Mouse (Mus musculus) heart, embryonic 15.5 days (tissue): ENCODE measurements around the gene Acot3. TPM values are rescaled to one million over a fixed set of nuclear protein-coding genes. Genes with fewer than 3 reads are reported as not detected.

Experiments used
- ATAC-seq: fragments of 200-750 bp; cut with Nextera tagmentation; replicated peaks from 2 replicates; pipeline ENCODE4 v1.8.0; 2017; ENCODE audit warnings: low read depth, moderate TSS enrichment; ENCODE audit not compliant: insufficient number of reproducible peaks, insufficient read depth, low FRiP score
- H3K27ac ChIP-seq: fragments of 300-500 bp; sonication (generic); 2 replicates; pipeline ENCODE4 v1.5.1; 2015; ENCODE audit warnings: mild to moderate bottlenecking, inconsistent platforms
- H3K27me3 ChIP-seq: fragments of 300-500 bp; sonication (generic); 2 replicates; pipeline ENCODE4 v1.6.1; 2015; ENCODE audit warnings: inconsistent platforms
- H3K36me3 ChIP-seq: fragments of 300-500 bp; sonication (generic); 2 replicates; pipeline ENCODE4 v1.6.1; 2015; ENCODE audit warnings: mild to moderate bottlenecking, inconsistent platforms
- H3K4me1 ChIP-seq: fragments of 300-500 bp; sonication (generic); replicated peaks from 2 replicates; pipeline ENCODE4 v1.6.1; 2015; ENCODE audit warnings: inconsistent platforms
- H3K4me2 ChIP-seq: fragments of 300-500 bp; sonication (generic); 2 replicates; pipeline ENCODE4 v1.6.1; 2015; ENCODE audit warnings: inconsistent platforms, mild to moderate bottlenecking, moderate library complexity
- H3K4me3 ChIP-seq: fragments of 300-500 bp; sonication (generic); 2 replicates; pipeline ENCODE4 v1.5.1; 2015; ENCODE audit warnings: mild to moderate bottlenecking, inconsistent platforms
- H3K9ac ChIP-seq: fragments of 300-500 bp; sonication (generic); 2 replicates; pipeline ENCODE4 v1.6.1; 2015; ENCODE audit warnings: mild to moderate bottlenecking, inconsistent platforms
- H3K9me3 ChIP-seq: fragments of 300-500 bp; sonication (generic); replicated peaks from 2 replicates; pipeline ENCODE4 v1.6.1; 2016; ENCODE audit warnings: inconsistent platforms
- WGBS: fragments of 180-500 bp; shearing (Covaris S2); methylation state at CpG from one replicate; pipeline ENCODE4 v1.1.7; 2015; ENCODE audit warnings: mixed read lengths; 5-methylcytosine and 5-hydroxymethylcytosine counted together
- polyA plus RNA-seq: library from polyadenylated mRNA; unstranded; fragments of >200 nt; fragmentation: Nextera tagmentation; extraction: Ambion mirVana; gene quantifications from 2 replicates; pipeline ENCODE4 v1.2.1, GENCODE M21; 2015

Acot3 gene
- polyA plus RNA-seq, 1 experiment from 2014 or later = 0.73 TPM

DNA sequence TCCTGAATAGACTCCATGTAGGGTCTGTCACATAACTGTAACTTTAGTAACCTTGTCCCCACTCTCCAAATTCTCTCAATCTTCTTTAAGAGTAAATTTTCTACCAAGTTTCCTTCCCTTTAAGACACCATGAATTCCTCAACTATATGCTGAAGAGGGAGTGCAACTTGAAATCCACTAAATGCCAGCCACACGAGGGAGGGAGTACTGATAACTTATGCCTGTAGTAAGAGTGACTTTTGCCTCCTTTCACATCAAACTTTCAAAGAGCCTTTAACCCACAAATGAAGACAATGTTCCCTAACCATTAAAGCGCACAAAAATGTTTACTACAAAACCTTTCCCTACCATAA, 49.5 kb downstream of the Acot3 start:
- H3K9me3 ChIP-seq = no peaks in the 10 kb centered on the region
- no peaks in the 10 kb centered on the region for H3K27me3 ChIP-seq
- no peak overlapping the region for H3K27ac ChIP-seq
- 0 out of 2 replicates have a peak, but pooled peaks cover 2% of the 10 kb centered on the region for H3K4me1 ChIP-seq
- H3K4me3 ChIP-seq = peak overlapping the region; percentile 66
- no peak overlapping the region for H3K9ac ChIP-seq
- no peaks in the 10 kb centered on the region for H3K36me3 ChIP-seq
- peak overlapping the region; percentile 92 for H3K4me2 ChIP-seq
- WGBS = 57% methylated on average over 2 of the region's 2 CpGs
- ATAC-seq = no peak

DNA sequence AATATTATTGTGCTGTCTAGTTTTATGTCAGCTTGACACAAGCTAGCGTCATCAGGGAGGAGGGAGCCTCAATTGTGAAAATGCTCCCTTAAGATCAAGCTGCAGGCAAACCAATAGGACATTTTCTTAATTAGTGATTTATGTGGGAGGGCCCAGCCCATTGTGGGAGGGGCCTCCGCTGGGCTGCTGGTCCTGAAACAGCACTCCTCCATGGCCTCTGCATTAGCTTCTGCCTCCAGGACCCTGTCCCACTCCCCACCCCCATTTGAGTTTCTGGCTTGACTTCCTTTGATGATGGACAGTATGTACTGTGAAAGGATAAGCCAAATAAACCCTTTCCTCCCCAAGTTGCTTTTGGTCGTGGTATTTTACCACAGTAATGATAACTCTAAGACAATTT, 55.1 kb downstream of the Acot3 start:
- H3K9me3 ChIP-seq = no peaks in the 10 kb centered on the region
- H3K4me2 ChIP-seq = no peak overlapping the region
- no peaks in the 10 kb centered on the region for H3K27me3 ChIP-seq
- H3K9ac ChIP-seq = no peak overlapping the region
- WGBS = 75% methylated on average over 3 of the region's 3 CpGs
- H3K27ac ChIP-seq = no peak overlapping the region
- H3K36me3 ChIP-seq = no peaks in the 10 kb centered on the region
- no peaks in the 10 kb centered on the region for H3K4me1 ChIP-seq
- ATAC-seq = no peak
- no peak overlapping the region for H3K4me3 ChIP-seq

DNA sequence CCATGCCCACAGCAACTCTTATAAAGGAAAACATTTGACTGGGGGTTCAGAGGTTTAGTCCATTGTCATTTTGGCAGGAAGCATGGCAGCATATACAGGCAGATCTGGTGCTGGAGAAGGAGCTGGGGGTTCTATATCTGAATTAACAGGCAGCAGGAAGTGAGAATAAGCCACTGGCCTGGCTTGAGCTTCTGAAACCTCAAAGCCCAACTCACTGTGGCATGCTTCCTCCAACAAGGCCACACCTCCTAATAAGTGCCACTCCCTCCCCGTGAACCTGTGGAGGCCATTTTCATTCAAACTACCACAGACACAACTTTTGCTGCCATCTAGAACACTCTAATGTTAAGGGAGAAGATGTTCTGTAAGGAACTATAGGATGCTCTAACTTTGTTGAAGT, 55.7 kb downstream of the Acot3 start:
- Histone ChIP-seq H3K9me3 (no peaks in the 10 kb centered on the region), H3K9ac (no peak overlapping the region), H3K4me3 (no peak overlapping the region), H3K4me2 (no peak overlapping the region), H3K36me3 (no peaks in the 10 kb centered on the region), H3K27me3 (no peaks in the 10 kb centered on the region), H3K4me1 (no peaks in the 10 kb centered on the region), H3K27ac (no peak overlapping the region)
- ATAC-seq = no peak
- 55% methylated on average over 1 of the region's 1 CpGs for WGBS

DNA sequence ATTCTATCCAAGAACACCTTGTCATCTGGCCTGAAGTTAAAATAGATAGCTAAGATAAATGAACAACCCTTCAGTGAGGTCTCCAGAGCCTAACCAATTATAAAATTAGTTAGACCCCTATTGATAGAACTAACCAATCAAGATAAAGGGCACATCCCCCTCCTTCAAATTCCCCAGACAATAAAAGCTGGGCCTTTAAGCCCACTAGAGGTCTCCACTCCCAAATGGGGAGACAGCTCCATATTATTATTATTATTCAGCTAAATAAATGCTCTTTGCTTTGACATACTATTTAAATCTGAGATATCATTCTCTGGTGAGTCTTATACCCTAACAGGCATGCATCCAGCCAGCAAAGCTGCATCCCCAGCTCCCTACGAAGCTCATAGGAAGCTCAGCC, 58.0 kb downstream of the Acot3 start:
- no peak overlapping the region for H3K27ac ChIP-seq
- no peak overlapping the region for H3K4me2 ChIP-seq
- ATAC-seq = no peak
- 75% methylated on average over 1 of the region's 1 CpGs for WGBS
- no peaks in the 10 kb centered on the region for H3K9me3 ChIP-seq
- H3K9ac ChIP-seq = no peak overlapping the region
- H3K4me3 ChIP-seq = no peak overlapping the region
- no peaks in the 10 kb centered on the region for H3K27me3 ChIP-seq
- H3K36me3 ChIP-seq = no peaks in the 10 kb centered on the region
- peaks cover 5% of the 10 kb centered on the region for H3K4me1 ChIP-seq

Other genes with a start within 250 kb of the Acot3 start
- gene Numb, start 130.2 kb upstream of the Acot3 start, polyA plus RNA-seq = 28.0 and 29.5 TPM in 2 replicates
- 7.9 and 10.2 TPM in 2 replicates for gene Riox1, start 101.5 kb upstream of the Acot3 start, polyA plus RNA-seq
- gene Heatr4, start 67.3 kb upstream of the Acot3 start, polyA plus RNA-seq = not detected in 2 replicates
- gene Acot2, start 64.3 kb upstream of the Acot3 start, polyA plus RNA-seq = 65.8 and 78.0 TPM in 2 replicates
- gene Acot1, start 42.7 kb upstream of the Acot3 start, polyA plus RNA-seq = 27.7 and 29.8 TPM in 2 replicates
- gene Acot4, start 13.8 kb upstream of the Acot3 start, polyA plus RNA-seq = 0.16 and 0.29 TPM in 2 replicates
- gene Gm49366, start 13.2 kb upstream of the Acot3 start, polyA plus RNA-seq = not detected in 2 replicates
- gene Acot5, start 17.2 kb downstream of the Acot3 start, polyA plus RNA-seq = 0.10 TPM in 1 of 2 replicates, not detected in the other
- gene Acot6, start 48.5 kb downstream of the Acot3 start, polyA plus RNA-seq = 0.83 and 0.93 TPM in 2 replicates
- gene Dnal1, start 62.2 kb downstream of the Acot3 start, polyA plus RNA-seq = 3.3 TPM in 2 replicates
- 0.42 and 0.55 TPM in 2 replicates for gene Pnma1, start 96.3 kb downstream of the Acot3 start, polyA plus RNA-seq
- 6.0 and 10.0 TPM in 2 replicates for gene Elmsan1, start 166.7 kb downstream of the Acot3 start, polyA plus RNA-seq
- gene Ptgr2, start 233.1 kb downstream of the Acot3 start, polyA plus RNA-seq = 69.3 and 89.7 TPM in 2 replicates